Mouse (Mus musculus) mouse trophoblast stem cell (cell line): ENCODE results near the gene H2-Q4.
"Not testable (repeated sequence)": the region's sequence is repeated elsewhere in the genome, so short reads cannot be mapped to it uniquely, and the experiment has no call there.

Experiments
- in situ Hi-C, 2 experiments: fragments of 300-500 bp; cut with MseI, MboI; formaldehyde crosslinking; loops; 2 replicates in 1 of 2; 3 replicates in 1 of 2; pipeline ENCODE4 v1.15.1; 2025

The H2-Q4 gene

DNA sequence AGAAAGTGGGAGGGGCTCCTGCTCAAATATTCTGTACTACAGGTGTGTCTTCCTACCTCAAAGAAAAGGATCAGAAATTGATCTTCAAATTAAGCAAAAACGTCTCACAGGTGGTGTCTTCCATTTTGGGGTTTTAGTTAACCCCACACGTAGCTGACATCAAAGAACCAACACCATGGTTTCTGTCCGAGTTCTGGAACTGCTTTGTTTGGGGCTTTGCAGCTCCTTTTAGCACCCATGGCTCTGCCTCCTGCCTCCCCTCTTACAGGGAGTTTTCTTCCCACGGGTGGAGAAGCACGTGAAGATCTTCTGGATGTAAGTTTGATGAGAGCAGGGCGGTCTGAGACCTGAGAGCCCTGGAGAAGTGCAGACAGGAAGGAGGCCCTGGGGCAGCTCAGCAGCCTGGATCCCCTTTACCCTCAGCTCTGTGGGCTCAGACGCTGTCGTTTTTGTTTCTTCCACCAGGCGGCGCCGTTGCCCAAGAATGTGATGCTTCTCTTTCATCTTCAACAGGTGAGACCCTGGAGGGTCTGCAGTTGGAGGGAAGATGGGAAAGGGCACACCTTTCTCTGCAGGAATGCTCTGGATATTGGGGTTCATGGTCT is 40.9 kb downstream of the H2-Q4 start:
- in situ Hi-C loops: not testable (repeated sequence)

- in situ Hi-C loops: not testable (repeated sequence)
These were observed 41.9 kb downstream of the H2-Q4 start for GRCm38 (mm10) chr17:35421331-35421730.

- in situ Hi-C loops: not testable (repeated sequence)
These were observed 42.9 kb downstream of the H2-Q4 start for GRCm38 (mm10) chr17:35422360-35422759.

DNA sequence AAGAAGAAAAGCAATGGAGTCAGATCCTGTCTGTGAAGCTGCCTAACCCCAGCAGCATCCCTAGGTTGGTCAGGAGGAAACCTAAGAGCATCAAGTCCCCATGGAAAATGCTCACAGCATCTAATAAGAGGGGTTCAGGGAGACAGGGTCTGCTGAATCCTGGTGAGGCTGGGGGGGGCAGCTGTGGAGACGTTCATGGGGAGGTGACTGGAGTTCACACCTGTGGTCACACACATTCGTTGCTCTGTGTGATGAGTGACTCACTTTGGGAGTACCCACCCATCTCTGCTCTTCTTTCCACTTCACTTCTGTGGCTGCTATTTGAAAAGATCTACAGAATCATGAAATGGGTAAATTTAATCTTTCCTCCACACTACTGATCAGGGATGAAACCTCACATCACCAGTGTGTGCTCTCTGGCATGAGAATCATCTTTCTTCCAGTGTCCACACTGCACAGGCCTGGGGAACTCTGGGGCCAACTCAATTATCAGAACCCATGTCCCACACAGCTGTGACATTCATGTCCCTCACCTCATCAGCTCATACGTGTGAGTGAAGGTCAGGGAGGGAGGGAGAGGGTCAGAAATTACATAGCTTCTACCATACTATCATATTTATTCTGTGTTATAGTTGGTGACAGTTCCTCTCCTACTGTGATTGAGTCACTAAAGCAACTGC is 43.9 kb downstream of the H2-Q4 start:
- in situ Hi-C loops: not testable (repeated sequence)

- in situ Hi-C loops: not testable (repeated sequence)
These were observed 44.7 kb downstream of the H2-Q4 start for GRCm38 (mm10) chr17:35424106-35424505.

DNA sequence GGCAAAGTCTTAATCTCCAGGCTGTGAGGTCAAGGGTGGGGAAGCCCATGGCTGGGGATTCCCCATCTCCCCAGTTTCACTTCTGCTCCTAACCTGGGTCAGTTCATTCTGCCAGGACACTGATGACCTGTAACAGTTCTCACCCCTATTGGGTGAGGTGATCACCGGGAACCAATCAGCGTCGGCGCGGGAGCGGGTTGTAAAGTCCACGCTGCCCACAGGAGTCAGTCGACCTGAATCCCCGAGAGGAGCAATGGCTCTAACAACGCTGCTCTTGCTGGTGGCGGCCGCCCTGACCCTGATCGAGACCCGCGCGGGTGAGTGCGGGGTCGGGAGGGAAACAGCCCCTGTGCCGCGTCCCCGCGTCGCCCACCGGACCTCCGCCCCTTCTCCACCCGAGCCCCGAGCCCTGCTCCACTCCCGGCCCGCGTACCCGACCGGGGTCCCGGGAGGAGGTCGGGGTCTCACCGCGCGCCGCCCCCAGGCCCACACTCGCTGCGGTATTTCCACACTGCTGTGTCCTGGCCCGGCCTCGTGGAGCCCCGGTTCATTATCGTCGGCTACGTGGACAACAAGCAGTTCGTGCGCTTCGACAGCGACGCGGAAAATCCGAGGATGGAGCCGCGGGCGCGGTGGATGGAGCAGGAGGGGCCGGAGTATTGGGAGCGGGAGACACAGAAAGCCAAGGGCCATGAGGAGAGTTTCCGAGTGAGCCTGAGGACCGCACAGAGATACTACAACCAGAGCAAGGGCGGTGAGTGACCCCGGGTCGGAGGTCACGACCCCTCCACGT is 45.4 kb downstream of the H2-Q4 start, which contains the start of gene H2-Q6:
Gene H2-Q6 (plus strand): TSS at position 227 of the 793 bp plus-strand sequence.
- in situ Hi-C loops: not testable (repeated sequence)

- in situ Hi-C loops: not testable (repeated sequence)
These were observed 46.1 kb downstream of the H2-Q4 start for GRCm38 (mm10) chr17:35425474-35425873.

DNA sequence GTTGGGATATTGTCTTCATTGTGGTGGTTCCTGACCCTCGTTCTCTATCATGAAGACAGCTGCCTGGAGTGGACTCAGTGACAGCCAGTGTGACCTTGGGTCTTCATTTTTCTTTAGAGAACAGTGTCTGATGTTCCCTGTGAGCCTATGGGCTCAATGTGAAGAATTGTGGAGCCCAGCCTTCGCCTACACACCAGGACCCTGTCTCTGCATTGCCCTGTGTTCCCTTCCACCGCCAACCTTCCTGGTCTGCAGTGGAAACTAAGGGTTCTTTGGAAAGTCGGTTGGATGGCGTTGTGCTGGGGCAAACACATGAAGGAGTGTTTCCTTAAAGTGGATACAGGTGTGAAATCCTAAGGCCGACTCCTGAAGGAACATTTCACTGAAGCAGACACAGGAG is 49.5 kb downstream of the H2-Q4 start:
- in situ Hi-C loops: not testable (repeated sequence)

DNA sequence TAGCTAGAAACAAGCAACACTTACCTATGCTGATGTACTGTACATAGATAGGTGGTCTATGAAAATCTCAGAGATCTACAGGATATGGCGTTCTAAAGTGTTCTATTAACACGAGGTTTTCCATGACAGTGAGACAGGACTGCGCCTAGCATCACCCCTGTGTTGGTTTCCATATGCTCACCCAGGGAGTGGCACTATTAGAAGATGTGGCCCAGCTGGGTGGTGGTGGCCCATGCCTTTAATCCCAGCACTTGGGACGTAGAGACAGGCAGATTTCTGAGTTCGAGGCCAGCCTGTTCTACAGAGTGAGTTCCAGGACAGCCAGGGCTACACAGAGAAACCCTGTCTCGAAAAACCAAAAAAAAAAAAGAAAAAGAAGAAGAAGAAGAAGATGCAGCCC is 51.3 kb downstream of the H2-Q4 start:
- in situ Hi-C loops: not testable (repeated sequence)

DNA sequence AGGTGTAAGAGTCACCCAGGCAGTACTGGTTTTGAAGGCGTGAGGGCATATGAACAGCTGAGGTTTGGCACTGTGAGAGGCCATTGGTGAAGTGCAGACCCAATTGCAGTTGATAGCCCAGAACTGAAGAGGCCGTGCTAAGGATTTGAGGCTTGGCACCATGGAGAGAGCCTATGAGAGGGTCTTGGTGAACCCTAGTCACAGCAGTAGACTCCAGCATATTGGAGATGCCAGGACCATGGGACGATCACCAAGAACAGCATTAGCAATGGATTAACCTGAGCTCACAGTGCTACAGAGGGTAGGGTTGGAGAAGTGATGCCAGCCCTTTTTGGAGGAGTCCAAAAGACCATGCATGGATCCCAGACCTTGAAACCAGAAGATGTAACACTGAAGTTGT is 52.8 kb downstream of the H2-Q4 start:
- in situ Hi-C loops: not testable (repeated sequence)

GRCm38 (mm10) chr17:35434836-35435235 is 55.4 kb downstream of the H2-Q4 start:
- in situ Hi-C loops: not testable (repeated sequence)
